Mouse (Mus musculus) thymus, adult 2 months (tissue): ENCODE measurements around the gene Smagp. TPM values are rescaled to one million over a fixed set of nuclear protein-coding genes. Genes with fewer than 3 reads are reported as not detected.
A peak's percentile ranks its signal among the peaks of the same experiment; 100 is the strongest.

Experiments used
- DNase-seq: peaks from one replicate; pipeline ENCODE4 v3.0.0; 2021
- H3K27ac ChIP-seq: fragments of 200-500 bp; 2 replicates; pipeline ENCODE4 v1.5.1; 2012; ENCODE audit warnings: low read length, control low read depth; ENCODE audit not compliant: control insufficient read depth, insufficient read depth
- H3K27me3 ChIP-seq: fragments of 200-500 bp; 2 replicates; pipeline ENCODE4 v1.6.1; 2012; ENCODE audit warnings: mild to moderate bottlenecking, low read length, moderate library complexity, mixed read lengths; ENCODE audit not compliant: control insufficient read depth, insufficient read depth
- H3K36me3 ChIP-seq: fragments of 200-500 bp; 2 replicates; pipeline ENCODE4 v1.6.1; 2012; ENCODE audit warnings: mild to moderate bottlenecking, low read length, moderate library complexity; ENCODE audit not compliant: control insufficient read depth, insufficient read depth
- H3K4me1 ChIP-seq: fragments of 200-500 bp; replicated peaks from 2 replicates; pipeline ENCODE4 v1.6.1; 2012; ENCODE audit warnings: low read length; ENCODE audit not compliant: control insufficient read depth, insufficient read depth
- H3K4me3 ChIP-seq: fragments of 200-500 bp; 2 replicates; pipeline ENCODE4 v1.5.1; 2012; ENCODE audit warnings: mild to moderate bottlenecking, low read length, control low read depth, moderate library complexity; ENCODE audit not compliant: control insufficient read depth, insufficient read depth
- CTCF ChIP-seq: fragments of 200-500 bp; IDR thresholded peaks from 2 replicates; pipeline ENCODE4 v1.5.1; 2012; ENCODE audit warnings: mild to moderate bottlenecking, control low read depth, low read length, moderate library complexity, borderline replicate concordance; ENCODE audit not compliant: control insufficient read depth, poor library complexity, insufficient read depth; ENCODE audit errors: extremely low read depth
- POLR2A ChIP-seq: fragments of 200-500 bp; IDR thresholded peaks from 2 replicates; pipeline ENCODE4 v1.6.1; 2012; ENCODE audit warnings: mild to moderate bottlenecking, low read length, control low read depth, moderate library complexity; ENCODE audit not compliant: control insufficient read depth, poor library complexity, insufficient read depth; ENCODE audit errors: extremely low read depth
- WGBS: fragments of 180-500 bp; shearing (Covaris S2); methylation state at CpG from one replicate; pipeline ENCODE4 v1.1.7; 2018; 5-methylcytosine and 5-hydroxymethylcytosine counted together
- polyA plus RNA-seq: library from polyadenylated mRNA; depleted of rRNA; stranded (reverse); fragments of >200 nt; gene quantifications from 2 replicates; pipeline ENCODE4 v1.2.3, GENCODE M21; 2012

Gene Smagp
- polyA plus RNA-seq, 1 experiment = 11.0 TPM

DNA sequence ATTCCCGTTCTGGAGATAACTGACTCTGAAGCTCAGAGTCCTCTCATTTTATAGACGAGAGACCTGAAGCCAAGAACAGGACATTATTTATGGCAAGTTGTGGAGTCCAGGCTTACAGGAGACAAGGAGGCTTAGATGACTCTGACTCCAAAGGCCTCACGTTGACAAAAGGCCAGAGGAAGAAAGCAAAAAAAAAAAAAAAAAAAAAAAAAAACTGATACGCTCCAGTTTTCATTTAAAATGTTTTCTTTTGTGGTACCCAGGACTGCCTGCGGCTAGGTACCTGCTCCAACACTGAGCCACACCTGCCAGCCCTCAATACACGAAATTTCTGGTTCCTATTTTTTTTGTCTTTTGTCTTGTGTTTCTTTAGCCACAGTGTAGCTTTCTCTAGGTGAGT, 30.7 kb upstream of the Smagp start:
- H3K27me3 ChIP-seq = no peaks in the 10 kb centered on the region
- peaks cover 38% of the 10 kb centered on the region for H3K4me1 ChIP-seq
- WGBS = 10% methylated on average over 6 of the region's 6 CpGs
- peak overlapping the region; percentile 61 for H3K27ac ChIP-seq
- no peaks in the 10 kb centered on the region; the same call in 1 of the 2 replicates for H3K36me3 ChIP-seq
- H3K4me3 ChIP-seq = peak overlapping the region; percentile 38
- no peak for DNase-seq
- TF ChIP-seq POLR2A (no peak), CTCF (no peak)

DNA sequence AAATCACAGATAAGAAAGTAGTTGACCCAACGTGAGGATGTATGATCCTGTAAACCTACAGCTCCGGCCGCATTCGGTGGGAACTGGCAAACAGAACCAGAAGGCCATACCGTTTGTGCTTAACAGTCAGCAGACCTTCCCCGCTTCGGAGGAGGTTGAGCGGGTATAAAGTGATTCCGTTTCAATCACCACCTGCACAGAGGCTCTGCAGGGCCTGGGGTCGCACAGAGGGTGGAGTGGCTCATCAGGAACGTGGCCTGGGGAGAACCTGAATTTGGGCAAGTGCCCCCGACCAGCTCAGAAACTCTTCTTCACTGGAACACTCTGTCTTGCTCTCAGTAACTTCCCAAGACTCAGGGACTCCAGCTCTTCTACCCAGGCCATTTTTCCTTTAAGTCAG, 30.1 kb upstream of the Smagp start:
- peaks cover 6% of the 10 kb centered on the region for H3K36me3 ChIP-seq
- H3K4me3 ChIP-seq = peak overlapping the region; percentile 38
- H3K27me3 ChIP-seq = no peaks in the 10 kb centered on the region
- 3% methylated on average over 12 of the region's 12 CpGs for WGBS
- peak overlapping the region; percentile 36 for H3K27ac ChIP-seq
- TF ChIP-seq CTCF = no peak
- no peak for TF ChIP-seq POLR2A
- DNase-seq = peak; percentile 29
- H3K4me1 ChIP-seq = peaks cover 38% of the 10 kb centered on the region

GRCm38 (mm10) chr15:100666219-100666696, 29.5 kb upstream of the Smagp start:
- DNase-seq = peak; percentile 39
- peaks cover 38% of the 10 kb centered on the region for H3K4me1 ChIP-seq
- no peak for TF ChIP-seq CTCF
- no peak for TF ChIP-seq POLR2A
- peaks cover 9% of the 10 kb centered on the region for H3K36me3 ChIP-seq
- WGBS = under 1% methylated on average over 7 of the region's 7 CpGs
- no peaks in the 10 kb centered on the region for H3K27me3 ChIP-seq
- H3K27ac ChIP-seq = peak overlapping the region; percentile 90
- peak overlapping the region; percentile 42 for H3K4me3 ChIP-seq

DNA sequence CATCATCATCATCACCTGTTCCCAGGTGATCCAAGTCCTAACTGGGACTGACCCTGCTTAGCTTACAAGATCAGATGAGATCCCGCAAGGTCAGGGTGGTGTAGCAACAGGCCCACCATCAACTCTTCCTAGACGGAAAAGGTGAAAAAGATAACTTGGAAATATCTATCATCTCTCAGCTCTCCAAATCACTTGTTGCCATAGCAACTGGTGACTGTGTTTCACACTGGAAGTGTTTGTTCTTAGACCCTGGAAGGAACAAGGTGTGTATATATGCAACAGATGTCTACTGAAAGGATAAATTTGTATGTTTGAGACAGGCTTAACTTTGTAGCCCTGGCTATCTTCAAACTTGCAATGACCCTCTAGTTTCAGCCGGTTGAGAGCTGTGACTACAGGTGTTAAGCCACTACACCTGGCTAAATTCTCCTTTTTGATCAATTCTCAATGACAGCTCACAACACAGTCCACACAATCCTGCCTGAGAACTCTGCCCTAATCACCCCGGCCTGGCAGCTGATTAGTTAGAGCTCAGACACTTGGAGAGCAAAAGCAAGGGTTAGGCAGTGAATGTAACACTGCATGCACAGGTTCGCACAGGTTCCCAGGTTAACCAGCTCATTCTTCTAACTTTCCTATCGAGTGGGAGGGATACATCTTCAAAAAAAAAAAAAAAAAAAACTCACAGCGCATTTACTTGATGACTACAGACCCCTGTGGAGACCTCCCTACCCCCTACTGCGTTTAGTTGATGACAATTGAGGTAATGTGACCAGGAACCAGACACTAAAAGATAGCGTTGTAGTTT, 28.9 kb upstream of the Smagp start:
- H3K36me3 ChIP-seq = peaks cover 13% of the 10 kb centered on the region
- peaks cover 38% of the 10 kb centered on the region for H3K4me1 ChIP-seq
- WGBS = 29% methylated on average over 9 of the region's 9 CpGs
- peak overlapping the region; percentile 75 for H3K27ac ChIP-seq
- no peak overlapping the region for H3K4me3 ChIP-seq
- no peak for DNase-seq
- TF ChIP-seq POLR2A (no peak), CTCF (no peak)
- no peaks in the 10 kb centered on the region for H3K27me3 ChIP-seq

DNA sequence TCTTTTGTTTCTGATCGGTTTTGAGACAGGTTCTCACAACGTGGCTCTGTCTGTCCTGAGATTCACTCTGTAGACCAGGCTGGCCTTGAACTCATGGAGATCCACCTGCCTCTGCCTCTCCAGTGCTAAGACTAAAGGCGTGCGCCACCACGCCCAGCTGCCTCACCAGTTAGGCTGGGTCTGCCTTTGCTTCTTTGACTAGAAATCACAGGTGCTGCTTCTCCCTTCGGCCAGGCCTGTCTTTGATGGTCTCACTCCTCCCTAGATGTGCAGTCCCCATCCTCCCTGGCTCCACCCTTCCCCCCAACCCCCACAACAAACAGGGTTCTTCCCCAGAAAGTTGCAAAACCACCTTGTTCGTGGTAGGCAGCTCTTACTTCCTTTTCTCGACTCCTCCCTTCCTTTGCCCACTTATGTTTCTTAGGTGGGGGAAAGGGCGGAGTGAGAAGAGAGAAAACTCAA, 28.1 kb upstream of the Smagp start:
- TF ChIP-seq CTCF (no peak), POLR2A (no peak)
- WGBS = 15% methylated on average over 9 of the region's 9 CpGs
- no peaks in the 10 kb centered on the region for H3K27me3 ChIP-seq
- peaks cover 15% of the 10 kb centered on the region for H3K36me3 ChIP-seq
- H3K4me1 ChIP-seq = peaks cover 37% of the 10 kb centered on the region
- DNase-seq = peak; percentile 74
- no peak overlapping the region for H3K4me3 ChIP-seq
- H3K27ac ChIP-seq = peak overlapping the region; percentile 69

- H3K4me1 ChIP-seq = peaks cover 16% of the 10 kb centered on the region
- no peak overlapping the region for H3K27ac ChIP-seq
- WGBS = 98% methylated on average over 5 of the region's 5 CpGs
- H3K36me3 ChIP-seq = peaks cover 54% of the 10 kb centered on the region
- no peak for DNase-seq
- H3K4me3 ChIP-seq = no peak overlapping the region
- TF ChIP-seq POLR2A (no peak), CTCF (no peak)
- H3K27me3 ChIP-seq = no peaks in the 10 kb centered on the region
These were observed 24.1 kb upstream of the Smagp start for GRCm38 (mm10) chr15:100660805-100661204.

- 93% methylated on average over 9 of the region's 9 CpGs for WGBS
- DNase-seq = no peak
- no peak overlapping the region for H3K4me3 ChIP-seq
- TF ChIP-seq CTCF = no peak
- TF ChIP-seq POLR2A = no peak
- peaks cover 56% of the 10 kb centered on the region for H3K36me3 ChIP-seq
- H3K27me3 ChIP-seq = no peaks in the 10 kb centered on the region
- H3K27ac ChIP-seq = no peak overlapping the region
- H3K4me1 ChIP-seq = peaks cover 12% of the 10 kb centered on the region
These were observed 23.6 kb upstream of the Smagp start for GRCm38 (mm10) chr15:100660306-100660705.
